Mouse (Mus musculus) cerebellum, adult (tissue): ENCODE measurements around the gene Dyrk1a.

Source experiments
- ATAC-seq: cut with Nextera tagmentation; 2 replicates; pipeline ENCODE4 v1.9.2; 2017; ENCODE audit warnings: mild to moderate bottlenecking, moderate library complexity, mixed read lengths; ENCODE audit not compliant: insufficient number of reproducible peaks, low FRiP score, low TSS enrichment

The Dyrk1a gene

DNA sequence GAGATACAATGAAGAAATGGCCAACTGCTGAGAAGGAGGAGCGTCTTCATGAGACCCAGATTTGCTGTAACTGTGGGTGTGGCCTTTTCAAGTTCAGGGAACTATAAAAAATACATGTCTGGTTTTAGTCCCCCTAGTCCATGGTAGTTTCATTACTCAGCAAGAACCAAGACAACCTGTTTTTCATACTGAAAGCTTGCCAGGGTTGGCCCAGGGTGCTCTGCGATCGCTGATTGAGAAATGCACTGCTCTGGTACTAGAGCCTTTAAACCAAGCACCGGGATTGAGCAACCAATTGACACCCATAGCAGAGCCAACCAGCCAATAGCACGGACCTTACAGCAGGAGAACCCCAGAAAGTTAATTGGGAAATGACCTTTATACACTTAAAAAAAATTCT lies 13.6 kb upstream of the Dyrk1a start:
- no peak for ATAC-seq

DNA sequence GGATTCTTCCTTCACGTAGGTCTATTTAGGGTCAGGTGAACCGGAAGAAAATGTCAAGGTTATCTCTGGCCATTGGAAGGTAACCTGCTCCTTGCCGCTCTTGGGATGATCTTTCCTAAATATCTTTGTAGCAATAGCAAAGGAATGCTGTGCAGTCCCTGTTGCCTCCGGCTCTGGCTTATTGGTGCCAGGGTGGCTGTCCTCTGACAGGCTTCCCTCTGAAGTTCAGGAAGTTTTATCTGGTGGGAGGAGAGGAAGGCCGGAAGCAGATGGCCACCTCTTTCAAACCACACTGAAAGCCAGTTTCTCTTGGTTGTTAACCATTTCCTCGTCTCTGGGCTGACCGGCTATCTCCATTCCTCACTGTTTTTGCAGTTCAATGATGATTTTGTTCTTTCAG lies 10.5 kb upstream of the Dyrk1a start:
- ATAC-seq: no peak

DNA sequence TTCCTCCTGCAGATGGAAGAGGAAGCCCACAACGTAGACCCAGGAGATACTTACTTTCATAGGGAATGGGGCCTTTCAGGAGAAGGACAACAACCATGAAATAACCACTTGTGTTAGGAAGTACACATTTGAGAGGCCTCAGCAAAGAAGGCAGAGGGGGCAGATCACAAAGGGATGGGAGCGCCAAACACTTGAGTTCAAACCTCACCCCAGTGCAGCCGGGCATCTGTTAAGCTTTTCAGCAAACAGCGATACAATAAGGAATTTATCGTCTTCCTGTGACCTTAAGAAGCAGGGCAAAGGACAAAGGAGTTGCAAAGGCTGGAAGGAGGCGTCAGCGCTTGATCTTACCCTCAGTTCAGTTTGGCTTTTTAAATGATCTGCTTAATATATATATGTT lies 10.0 kb upstream of the Dyrk1a start:
- ATAC-seq: no peak

DNA sequence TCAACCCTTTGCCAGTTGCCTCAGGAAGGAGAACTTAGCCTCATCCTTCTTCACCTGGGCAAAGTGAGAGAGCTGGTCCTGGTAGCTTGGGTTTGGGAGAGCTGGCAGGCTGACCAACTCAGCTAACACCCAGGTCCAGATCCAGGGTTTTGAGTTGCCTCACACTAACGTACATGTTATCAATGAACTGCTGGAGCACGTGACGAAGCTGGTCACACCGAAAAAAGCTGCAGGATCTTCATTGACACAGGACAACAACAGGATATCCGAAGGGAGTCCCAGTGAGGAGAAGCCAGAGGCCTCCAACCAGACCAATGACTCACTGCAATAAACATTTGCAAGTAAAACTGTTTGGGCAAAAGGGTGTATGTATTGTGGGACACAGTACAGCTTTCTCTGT lies 9.2 kb upstream of the Dyrk1a start:
- ATAC-seq: no peak

DNA sequence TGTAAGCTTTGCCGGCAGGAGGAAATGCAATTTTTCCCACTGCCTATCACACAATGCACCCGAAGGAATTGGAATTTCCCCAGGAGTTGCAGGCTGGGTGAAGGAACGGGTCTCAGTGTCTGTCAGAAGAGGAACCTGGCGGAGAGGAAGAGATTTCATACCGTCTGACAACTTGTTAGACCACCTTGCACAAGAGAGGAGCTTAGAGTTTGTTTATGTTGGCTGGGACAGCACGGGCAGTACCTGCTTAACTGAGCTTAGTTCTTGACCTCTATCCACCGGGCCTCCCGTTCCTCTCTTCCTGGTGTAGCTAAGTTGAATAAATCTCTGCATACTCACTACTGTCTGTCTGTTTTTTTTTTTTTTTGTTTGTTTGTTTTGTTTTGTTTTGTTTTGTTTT lies 3.7 kb upstream of the Dyrk1a start:
- ATAC-seq: no peak

DNA sequence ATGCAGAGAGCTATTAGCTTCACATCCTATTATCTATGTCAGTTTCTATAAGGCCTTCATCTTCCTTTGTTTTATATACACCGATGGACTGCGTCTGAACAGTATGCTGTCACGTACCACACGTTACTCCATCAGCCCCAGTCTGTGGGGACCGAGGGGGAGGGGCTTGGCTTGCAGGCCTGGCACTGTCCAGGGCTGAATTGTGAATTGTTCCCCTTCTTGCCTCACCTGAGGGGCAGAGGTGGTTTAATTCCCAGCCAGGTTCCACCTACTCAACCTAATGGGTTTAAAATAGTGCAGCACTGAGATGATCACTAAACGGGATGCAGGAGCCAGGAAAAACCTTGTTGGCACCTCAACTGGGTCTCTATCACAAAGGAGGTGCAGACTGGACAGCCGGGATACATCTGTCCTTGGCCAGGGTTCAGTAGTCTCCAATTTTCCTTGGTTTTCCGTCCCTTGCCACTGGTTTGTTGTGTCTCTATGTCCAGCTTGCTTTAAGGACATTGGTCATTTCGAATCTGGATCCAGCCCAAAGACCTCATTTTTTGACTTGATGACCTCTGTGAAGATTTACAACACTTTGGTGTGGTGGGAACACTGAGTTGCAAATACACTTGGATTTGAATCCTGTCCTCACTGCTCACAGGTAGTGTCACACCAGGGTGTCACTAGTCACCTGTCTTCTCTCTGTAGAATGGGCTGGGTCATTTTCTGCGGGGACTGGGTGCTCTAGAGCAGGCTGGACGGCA lies 2.8 kb upstream of the Dyrk1a start:
- no peak for ATAC-seq

DNA sequence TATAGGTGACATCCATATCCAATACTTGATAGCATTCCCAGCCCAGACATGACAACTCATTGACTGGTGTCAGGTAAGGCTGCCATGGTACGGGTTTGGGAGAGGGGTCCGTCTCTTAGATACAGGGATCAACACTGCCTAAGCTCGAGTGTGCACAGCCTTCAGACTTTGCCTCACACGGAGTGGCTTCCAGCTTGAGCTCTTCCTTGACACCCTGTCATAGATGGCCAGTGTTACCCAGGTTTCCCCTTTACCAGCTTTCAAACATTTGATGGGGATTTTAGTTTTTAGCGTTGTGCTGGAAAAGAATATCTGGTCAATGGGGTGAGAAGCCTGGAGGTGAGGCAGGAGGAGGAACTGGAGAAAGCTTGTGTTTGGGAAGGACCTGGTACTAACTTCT lies 2.1 kb upstream of the Dyrk1a start:
- no peak for ATAC-seq

DNA sequence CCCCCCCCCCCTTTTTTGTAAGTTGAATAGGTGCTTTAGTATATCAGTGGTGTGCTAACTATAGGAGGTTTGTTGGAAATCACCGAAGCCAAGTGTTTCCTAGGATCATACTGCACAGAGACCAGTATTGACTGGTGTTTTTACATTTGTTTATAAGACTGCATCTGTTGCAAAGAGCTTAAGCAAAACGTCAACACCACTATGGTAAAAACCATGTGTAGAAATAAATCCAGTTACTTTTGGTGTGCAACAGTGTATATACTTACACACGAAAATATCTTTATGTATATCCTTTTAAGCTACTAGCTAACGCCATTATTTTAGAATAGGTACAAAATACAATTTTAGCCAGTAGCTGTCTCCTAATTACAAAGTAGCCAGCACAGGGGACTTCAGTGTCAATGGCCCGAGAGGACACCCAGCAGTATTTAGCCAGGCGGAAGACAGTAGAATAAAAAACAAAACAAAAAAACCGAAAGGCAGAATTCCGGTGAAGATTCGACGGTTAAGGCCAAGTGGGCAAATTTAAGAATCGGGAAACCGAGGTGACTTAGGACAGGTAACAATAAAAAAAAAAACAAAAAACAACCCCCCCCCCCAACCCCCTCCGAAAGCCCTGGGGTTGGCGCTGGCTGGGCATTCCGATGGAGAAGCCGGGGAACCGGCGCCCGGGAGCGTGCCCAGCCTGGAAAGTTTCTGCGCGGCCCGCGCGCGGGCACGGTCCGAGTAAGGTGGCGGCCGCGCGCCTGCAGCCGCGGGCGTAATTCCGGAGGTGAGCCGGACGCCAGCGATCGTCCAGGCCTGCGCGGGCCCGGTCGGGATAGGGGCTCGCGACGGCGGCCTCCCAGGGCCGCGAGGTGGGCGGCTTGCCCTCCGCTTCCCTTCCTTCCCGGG lies 1.2 kb upstream of the Dyrk1a start:
- peak; percentile 42 for ATAC-seq

DNA sequence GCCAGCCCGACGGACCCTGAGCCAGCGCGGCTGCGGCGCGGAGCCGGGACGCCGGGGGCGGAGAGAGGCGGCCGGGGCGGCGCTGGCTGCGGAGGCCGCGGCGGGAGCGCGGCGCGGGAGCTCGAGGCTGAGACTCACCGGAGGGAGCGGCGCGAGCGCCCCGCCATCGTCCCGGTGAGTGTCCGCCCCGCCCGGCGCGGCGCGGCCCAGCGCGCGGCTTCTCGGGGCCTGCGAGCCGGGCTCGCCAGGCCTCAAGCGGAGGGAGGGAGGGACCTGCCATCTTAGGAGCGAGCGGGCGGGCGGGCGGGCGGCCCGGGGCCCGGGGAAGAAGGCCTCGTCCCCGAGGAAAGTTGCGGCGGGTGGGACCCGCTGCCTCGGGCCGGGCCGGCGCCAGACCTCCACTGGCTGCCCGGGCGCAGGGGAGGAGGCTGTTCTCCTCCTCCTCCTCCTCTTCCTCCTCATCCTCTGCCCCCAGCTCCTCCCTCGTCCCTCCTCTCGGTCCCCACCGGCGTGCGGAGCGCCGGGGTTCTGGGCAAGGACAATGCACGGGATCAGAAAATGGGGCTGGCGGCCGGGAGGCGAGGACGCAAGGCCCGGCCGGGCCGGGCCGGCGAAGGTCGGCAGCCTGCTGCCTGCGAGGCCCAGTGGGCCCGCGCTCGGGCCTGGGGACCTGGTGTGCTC lies 691 bp downstream of the Dyrk1a start:
- no peak for ATAC-seq

DNA sequence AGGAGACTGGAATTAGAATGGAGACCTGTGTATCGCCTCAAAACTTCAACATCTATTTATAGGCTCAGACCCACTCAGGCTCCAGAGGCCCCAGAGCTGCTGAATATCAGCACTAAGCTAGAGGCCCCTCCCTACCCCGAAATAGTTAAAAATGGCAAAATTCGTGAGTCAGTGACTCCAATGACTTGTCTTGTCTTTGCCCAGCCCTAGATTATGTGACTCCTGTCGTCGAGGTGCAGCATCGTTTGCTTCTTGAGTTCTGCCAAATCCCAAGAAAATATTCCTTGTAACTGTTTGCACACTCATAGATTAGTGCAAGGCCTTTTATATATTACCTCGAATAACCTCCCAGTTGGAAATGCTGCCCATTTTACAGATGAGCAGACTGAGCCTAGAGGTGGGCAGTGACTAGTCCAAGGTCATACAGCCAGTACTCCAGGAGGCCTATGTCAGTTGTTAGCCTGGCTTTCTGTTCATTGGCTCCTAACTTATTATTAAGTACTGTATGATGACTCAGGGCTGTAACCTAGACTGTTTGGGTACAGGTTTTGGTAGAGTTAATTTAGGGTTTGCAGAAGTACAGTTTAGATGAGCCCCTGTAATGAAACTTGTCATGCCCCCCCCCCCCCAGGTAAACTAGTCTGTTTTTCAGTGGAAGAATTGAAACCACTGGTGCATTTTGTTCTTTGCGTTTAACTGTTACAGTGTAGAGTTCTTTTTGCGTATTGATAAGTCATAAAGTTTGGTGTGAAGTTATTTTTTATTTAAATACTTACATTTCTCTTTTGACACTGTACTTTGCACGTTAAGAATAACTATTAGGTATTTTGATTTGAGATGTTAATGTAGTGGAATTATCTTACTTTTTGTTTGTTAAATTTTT lies 1.5 kb downstream of the Dyrk1a start:
- no peak for ATAC-seq

DNA sequence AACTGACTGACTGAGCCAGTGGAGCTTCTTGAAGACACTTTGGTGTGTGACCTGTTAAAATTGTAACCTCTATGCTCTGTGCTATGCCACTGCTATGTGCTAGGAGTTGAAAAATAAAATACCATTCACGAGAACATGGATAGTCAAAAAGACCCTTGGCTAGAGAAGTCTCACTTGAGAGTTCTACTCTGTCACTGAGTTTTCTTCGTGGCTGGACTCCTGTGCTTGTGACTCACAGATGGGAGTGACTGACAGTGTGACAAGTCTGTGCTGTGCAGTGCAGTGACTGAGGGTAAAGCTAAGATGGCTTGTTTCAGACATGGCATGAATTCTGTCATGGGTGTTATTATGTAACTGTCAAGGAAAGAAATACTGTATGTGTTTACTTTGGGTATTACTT lies 2.6 kb downstream of the Dyrk1a start:
- ATAC-seq: no peak

DNA sequence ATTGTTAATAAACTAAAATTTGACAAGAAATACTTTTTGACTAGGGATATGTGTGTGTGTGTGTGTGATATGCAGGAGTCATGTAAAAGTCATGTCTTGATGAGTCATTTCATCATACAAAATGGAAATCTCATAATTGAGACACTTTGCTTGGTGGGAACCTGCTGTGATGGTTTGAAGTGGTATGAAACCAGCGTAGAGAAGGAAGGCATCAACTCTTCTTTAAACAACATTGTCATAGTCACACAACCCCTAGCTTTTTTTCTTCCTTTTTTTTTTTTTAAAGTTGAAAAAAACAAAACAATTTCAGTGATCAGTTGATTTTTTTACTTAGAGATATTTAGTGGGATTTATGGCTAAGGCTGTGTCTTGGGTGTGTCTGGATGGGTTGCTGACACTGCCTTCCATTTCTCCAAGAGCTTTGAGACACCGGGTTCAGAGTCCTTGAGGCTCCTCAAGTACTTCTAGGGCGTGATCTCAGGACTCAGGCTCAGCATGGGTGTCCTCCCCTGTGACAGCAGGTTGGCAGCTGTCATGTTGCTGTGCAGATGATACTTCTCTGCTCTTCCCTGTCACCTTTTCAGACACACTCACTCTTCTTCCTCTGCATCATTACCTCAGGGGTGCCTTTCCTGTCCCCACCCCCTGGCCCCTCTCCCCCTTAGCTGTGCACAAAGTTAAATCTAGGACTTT lies 4.4 kb downstream of the Dyrk1a start:
- no peak for ATAC-seq

DNA sequence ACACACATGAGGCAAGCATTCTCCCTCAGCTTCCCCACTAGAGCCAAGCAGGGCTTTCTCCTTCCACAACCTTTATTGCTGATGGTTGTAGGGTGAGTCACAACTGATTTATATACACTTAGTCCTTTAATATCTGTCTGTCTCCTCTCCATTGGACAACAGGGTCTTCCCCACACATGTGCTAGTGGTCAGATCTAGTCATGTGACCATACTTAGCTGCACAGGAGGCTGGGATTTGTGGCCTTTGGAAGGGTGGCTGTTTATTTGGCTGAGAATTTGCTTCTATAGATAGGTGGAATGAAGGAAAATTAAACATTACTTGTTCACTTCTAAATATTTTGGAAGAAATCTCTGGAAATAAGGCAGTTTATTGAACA lies 4.9 kb downstream of the Dyrk1a start:
- no peak for ATAC-seq

DNA sequence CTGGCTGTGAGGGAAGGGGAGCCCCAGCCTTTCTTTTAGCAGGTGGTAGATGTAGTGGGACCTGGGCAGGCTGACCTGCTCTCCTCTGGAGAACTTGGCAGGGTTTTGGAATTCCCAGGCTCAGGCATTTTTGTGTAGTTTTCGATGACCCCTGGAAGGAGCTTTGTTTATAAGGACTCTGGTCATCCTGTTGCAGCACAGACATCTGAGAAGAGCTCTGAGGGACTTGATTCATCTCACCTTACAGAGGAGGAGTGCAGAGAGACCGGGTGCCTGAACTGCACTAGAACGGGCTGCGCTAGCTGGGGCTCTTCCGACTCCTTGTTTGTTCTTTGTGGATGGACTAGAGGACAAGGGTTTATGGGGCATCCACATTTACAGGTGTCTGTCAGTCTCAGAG lies 5.9 kb downstream of the Dyrk1a start:
- ATAC-seq: no peak

DNA sequence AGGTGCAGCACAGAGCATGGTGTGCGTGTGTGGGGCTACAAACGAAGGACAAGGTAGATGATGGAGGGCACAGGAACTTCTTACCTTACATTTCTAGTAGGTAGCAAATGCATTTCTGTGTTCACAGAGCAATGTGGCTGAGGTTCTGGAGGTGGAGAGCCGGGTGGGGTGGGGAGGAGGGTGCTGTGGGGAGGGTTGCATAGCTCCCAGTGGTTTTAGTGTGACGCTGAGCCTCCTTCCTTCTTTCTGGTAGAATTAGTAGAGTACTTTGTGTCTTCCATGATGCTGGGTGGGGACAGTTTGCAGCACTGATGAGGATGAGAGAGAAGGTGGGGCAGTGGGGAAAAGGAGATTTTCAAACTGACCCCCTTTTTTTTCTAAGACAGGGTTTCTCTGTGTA lies 9.5 kb downstream of the Dyrk1a start:
- ATAC-seq: no peak

DNA sequence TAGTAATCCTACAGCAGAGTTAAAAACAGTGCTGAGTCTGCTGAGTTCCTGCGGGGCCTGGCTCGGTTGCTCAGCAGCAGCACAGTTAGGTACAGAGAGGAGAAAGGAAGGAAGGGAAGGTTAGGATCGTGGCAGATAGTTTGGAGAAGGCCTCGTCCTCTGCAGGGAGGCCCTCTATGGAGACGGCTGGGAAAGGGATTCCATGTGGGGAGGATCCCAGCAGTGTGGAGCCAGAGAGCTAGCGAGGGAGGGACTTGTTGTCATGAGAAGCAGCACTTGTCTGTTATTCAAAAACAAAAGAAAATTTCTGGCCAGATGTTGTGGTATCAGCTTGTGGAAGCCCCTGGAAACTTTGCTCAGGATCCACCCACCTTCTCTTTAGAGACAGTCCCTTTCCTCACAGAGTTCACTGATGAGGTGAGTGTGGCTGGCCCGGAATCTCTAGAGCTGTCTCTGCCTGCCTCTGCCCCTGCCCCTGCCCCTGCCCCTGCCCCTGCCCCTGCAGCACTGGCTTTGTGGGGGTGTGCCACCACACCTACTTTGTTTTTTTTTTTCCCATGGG lies 11.1 kb downstream of the Dyrk1a start:
- ATAC-seq: no peak

DNA sequence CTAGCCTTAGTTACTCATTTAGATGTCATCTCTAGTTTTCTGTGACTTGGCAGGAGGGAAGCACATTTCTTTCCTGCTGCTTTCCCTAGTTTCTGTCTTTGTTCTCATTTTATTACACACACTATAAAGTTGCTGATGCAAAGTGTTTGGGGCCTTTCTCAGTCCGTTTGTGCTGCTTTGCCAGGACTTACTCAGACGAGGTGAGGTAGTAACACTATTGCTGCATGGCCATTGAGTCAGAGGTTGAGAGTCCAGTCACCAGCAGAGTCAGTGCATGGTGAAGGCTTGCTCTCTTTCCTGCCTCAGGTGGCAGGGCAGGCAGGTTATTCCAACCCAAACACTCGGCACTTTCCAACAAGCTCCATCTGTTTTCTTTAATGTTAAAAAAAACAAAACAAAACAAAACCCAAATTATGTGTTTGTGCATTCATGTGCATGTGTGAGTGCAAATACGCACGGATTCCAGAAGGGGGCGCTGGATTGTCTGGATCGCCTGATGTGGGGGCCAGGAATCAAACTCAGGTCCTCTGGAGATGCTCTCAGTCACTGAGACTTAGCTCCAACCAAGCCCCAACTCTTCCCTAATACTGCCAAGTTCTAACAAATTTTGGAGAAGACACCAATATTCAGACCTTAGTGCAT lies 16.7 kb downstream of the Dyrk1a start:
- no peak for ATAC-seq

DNA sequence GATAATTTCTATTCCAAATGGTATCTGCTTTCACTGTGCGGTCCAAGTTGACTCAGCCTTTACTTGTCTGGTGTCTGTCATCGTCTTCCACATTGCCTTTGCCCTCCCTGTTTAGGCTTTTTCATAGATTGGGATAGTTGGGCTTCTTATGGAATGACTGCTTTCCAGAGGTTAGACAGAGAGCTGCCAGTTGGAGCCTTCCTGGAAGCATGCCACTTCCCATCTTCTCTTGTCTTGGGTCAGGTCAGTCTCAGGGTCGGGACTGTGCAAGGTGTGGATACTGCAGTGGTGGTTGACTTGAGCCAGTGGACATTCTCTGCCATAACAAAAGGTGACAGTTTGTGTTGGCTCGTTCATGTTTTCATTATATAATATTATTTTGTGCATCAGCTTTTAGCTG lies 17.7 kb downstream of the Dyrk1a start:
- ATAC-seq: no peak

DNA sequence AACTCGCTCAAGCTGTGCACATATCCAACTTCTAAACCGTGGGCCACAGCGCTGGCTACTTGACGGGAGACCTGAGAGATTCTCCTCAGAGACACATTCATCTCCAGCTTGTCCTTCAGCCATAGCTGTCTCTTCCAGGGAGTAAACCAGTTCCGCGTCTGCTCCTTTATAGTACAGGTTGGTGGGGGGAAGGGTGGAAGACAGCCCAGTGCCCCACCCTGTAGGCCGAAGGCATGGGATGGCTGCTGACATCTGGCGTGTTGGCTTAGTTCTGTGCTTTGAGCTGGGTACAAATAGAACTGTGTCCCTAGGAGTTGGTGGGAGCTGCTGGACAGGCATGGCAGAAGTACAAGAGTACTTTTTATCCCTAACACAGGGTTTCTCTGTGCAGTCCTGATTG lies 18.4 kb downstream of the Dyrk1a start:
- ATAC-seq: peak; percentile 56; the same call in 1 of the 2 replicates
